Mouse (Mus musculus): Measurements from ENCODE around the gene 9130008F23Rik. TPM values are rescaled to one million over a fixed set of nuclear protein-coding genes. Genes with fewer than 3 reads are reported as not detected.

Gene 9130008F23Rik
- polyA plus RNA-seq (2012; ENCODE audit: insufficient read depth, insufficient read length, missing spikeins): 2.9 and 3.4 TPM in 2 replicates

DNA sequence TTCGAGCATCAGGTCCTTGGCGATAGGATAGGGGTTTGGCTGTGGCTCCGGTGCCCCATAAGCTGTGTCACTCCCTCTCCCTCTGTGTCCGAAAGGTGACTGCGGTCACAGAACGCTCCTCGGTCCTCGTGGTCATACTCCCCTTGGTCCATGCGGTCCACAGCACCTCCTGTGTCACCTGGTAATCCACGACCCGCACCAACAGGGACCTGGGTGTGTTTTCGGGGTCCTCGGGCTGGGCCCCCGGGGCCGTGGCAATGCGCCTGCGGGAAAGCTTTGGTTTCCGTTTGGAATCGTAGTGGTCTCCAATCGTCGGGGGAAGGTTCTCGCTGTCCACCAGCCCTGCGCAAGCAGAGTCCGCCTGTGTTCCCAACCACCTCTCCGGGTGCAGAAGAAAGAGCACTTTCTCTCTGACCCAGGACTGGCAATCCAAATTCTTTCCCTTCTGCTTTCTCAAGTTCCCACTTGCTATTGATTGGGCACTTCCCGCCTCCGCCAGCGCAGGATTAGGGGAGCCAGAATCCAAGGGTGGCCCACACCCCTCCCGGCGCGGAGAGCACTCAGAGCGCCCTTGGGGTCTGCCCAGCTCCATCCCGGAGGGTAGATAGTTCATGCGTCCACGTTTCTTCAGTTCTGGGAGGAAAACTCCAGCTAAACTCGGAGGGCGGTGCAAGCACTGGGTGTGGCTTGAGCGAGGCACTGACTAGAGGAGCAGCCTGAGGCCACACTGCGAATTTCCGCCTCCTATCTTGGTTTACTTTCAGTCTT is at the start of gene 9130008F23Rik:
9130008F23Rik (minus strand) TSS at position 636 of the 768 bp plus-strand sequence.
- H3K4me3 ChIP-seq (ENCODE audit: insufficient read depth, low read length): peak within 1 kb of the TSS; percentile 77
- no peak for TF ChIP-seq CTCF (IDR thresholded peaks at IDR 0.05; ENCODE audit: low read depth, low read length)
- TF ChIP-seq POLR2A (IDR thresholded peaks at IDR 0.05; ENCODE audit: borderline replicate concordance, low read depth, low read length): no peak
- H3K27ac ChIP-seq (ENCODE audit: insufficient read depth, low read depth, low read length): peak within 1 kb of the TSS; percentile 59
- peaks cover 14% of the 10 kb centered on the region for H3K4me1 ChIP-seq (ENCODE audit: control insufficient read depth, insufficient read depth, low read length)

DNA sequence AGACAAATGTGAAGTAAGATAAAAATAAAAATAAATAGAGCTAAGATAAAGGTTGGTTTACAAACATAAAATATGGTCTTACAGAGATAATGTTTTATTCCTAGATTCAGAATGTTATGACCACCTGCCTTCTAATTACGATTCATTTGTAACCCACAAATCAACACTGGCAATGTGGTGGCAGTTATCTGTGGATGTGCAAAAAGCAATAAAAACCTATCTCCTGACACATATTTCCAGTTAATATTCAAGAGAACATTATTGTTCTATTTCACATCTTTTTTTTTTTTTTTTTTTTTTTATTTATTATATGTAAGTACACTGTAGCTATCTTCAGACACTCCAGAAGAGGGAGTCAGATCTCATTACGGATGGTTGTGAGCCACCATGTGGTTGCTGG is 35.1 kb upstream of the 9130008F23Rik start:
- Histone ChIP-seq H3K27ac (ENCODE audit: insufficient read depth, low read depth, low read length) (no peak overlapping the region), H3K4me1 (ENCODE audit: control insufficient read depth, insufficient read depth, low read length) (no peaks in the 10 kb centered on the region), H3K4me3 (ENCODE audit: insufficient read depth, low read length) (no peak overlapping the region)
- TF ChIP-seq CTCF (IDR thresholded peaks at IDR 0.05; ENCODE audit: low read depth, low read length) (no peak), POLR2A (IDR thresholded peaks at IDR 0.05; ENCODE audit: borderline replicate concordance, low read depth, low read length) (no peak)

DNA sequence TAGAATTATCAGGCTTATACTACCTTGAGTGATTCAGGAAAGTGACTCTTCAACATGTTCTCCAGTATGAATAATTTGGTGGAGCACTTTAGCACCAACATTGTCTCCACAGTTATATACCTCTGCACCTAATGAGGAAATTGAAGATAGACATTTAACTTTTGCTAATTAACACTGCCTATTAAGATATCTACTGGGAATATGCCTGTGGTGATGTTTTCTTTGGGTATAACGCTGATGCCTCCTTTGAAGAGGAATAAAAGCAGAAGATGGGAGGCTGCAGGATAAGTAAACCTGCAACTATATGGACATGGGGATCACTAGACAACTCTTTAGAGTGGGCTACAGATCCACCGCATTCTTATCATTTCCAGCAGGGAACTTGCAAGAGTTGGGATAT is 33.9 kb upstream of the 9130008F23Rik start, which contains the start of gene Glyatl3:
Glyatl3 (minus strand) TSS at position 101 of the 400 bp plus-strand sequence.
- TF ChIP-seq POLR2A (IDR thresholded peaks at IDR 0.05; ENCODE audit: borderline replicate concordance, low read depth, low read length) (no peak), CTCF (IDR thresholded peaks at IDR 0.05; ENCODE audit: low read depth, low read length) (no peak)
- Histone ChIP-seq H3K4me3 (ENCODE audit: insufficient read depth, low read length) (no peak within 1 kb of the TSS), H3K27ac (ENCODE audit: insufficient read depth, low read depth, low read length) (no peak within 1 kb of the TSS), H3K4me1 (ENCODE audit: control insufficient read depth, insufficient read depth, low read length) (no peaks in the 10 kb centered on the region)

GRCm38 (mm10) chr17:40904721-40905154 is 24.4 kb upstream of the 9130008F23Rik start:
- TF ChIP-seq POLR2A (IDR thresholded peaks at IDR 0.05; ENCODE audit: borderline replicate concordance, low read depth, low read length) (no peak), CTCF (IDR thresholded peaks at IDR 0.05; ENCODE audit: low read depth, low read length) (no peak)
- H3K4me3 ChIP-seq (ENCODE audit: insufficient read depth, low read length): no peak overlapping the region

DNA sequence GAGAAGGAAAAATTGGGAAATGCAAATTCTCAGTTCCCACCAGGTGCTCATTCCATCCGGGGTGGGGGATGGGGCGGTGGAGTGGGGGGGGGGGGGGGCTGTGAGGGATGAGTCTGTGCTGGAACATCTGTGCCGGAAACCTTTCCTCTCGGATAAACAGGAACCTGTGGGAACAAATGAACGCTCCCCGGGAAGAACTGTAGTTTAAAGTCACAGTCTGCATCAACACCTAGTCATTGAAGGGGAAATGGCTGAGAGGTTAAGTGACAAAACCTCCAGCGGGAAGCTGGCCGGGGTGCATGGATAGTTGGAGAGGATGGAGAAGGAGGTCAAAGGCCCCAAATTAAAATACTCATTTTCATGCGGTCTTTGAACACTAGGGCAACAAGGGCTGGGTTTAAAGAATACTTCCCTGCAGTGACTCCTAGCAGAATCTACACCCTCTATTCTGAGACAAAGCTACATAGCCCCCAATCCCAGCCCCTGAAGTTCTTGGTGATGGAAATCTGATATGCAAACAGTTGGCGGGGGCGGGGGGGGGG is 23.8 kb upstream of the 9130008F23Rik start:
- H3K4me3 ChIP-seq (ENCODE audit: insufficient read depth, low read length): no peak overlapping the region
- TF ChIP-seq CTCF (IDR thresholded peaks at IDR 0.05; ENCODE audit: low read depth, low read length) (no peak), POLR2A (IDR thresholded peaks at IDR 0.05; ENCODE audit: borderline replicate concordance, low read depth, low read length) (no peak)
- H3K4me1 ChIP-seq (ENCODE audit: control insufficient read depth, insufficient read depth, low read length): no peaks in the 10 kb centered on the region
- no peak overlapping the region for H3K27ac ChIP-seq (ENCODE audit: insufficient read depth, low read depth, low read length)

More at GRCm38 (mm10) chr17:40904721-40905154, 24.4 kb upstream of the 9130008F23Rik start:
- no peaks in the 10 kb centered on the region for H3K4me1 ChIP-seq (ENCODE audit: control insufficient read depth, insufficient read depth, low read length)
- no peak overlapping the region for H3K27ac ChIP-seq (ENCODE audit: insufficient read depth, low read depth, low read length)

- TF ChIP-seq POLR2A (IDR thresholded peaks at IDR 0.05; ENCODE audit: borderline replicate concordance, low read depth, low read length): no peak
- TF ChIP-seq CTCF (IDR thresholded peaks at IDR 0.05; ENCODE audit: low read depth, low read length): no peak
- H3K4me3 ChIP-seq (ENCODE audit: insufficient read depth, low read length): no peak overlapping the region
- H3K4me1 ChIP-seq (ENCODE audit: control insufficient read depth, insufficient read depth, low read length): no peaks in the 10 kb centered on the region
- H3K27ac ChIP-seq (ENCODE audit: insufficient read depth, low read depth, low read length): no peak overlapping the region
These were observed 23.0 kb upstream of the 9130008F23Rik start for GRCm38 (mm10) chr17:40903345-40903744.

DNA sequence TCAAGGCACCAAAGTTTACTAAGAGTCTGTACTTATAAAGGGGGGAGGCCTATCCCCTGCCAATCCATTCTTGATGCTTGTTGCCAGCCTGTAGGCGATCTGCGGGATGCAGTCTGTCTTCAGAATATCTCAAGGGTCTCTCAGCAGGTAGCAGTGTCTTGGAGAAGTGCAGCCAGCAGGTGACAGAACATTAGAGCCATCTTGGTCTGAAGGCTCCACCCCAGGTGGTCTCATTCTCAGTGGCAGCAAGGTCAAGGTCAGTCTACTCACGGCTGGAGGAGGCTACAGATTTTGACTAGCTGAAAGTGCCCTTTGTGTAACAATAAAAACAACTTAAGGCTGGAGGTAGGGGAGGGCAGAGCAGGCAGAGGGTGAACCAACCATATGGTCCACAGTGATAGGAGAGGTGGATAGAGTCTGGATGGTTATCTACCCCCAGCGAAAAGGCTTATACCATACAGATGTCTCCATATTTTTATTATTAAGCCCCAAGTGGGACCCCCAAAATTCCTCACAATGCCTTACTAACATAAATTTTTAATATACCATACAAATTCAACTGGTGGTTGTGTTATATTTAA is 19.5 kb upstream of the 9130008F23Rik start:
- H3K4me1 ChIP-seq (ENCODE audit: control insufficient read depth, insufficient read depth, low read length): no peaks in the 10 kb centered on the region
- H3K27ac ChIP-seq (ENCODE audit: insufficient read depth, low read depth, low read length): no peak overlapping the region
- no peak overlapping the region for H3K4me3 ChIP-seq (ENCODE audit: insufficient read depth, low read length)
- TF ChIP-seq CTCF (IDR thresholded peaks at IDR 0.05; ENCODE audit: low read depth, low read length) (no peak), POLR2A (IDR thresholded peaks at IDR 0.05; ENCODE audit: borderline replicate concordance, low read depth, low read length) (no peak)

- Histone ChIP-seq H3K27ac (ENCODE audit: insufficient read depth, low read depth, low read length) (no peak overlapping the region), H3K4me3 (ENCODE audit: insufficient read depth, low read length) (no peak overlapping the region), H3K4me1 (ENCODE audit: control insufficient read depth, insufficient read depth, low read length) (no peaks in the 10 kb centered on the region)
- TF ChIP-seq POLR2A (IDR thresholded peaks at IDR 0.05; ENCODE audit: borderline replicate concordance, low read depth, low read length) (no peak), CTCF (IDR thresholded peaks at IDR 0.05; ENCODE audit: low read depth, low read length) (no peak)
These were observed 16.5 kb upstream of the 9130008F23Rik start for GRCm38 (mm10) chr17:40896863-40897262.

- Histone ChIP-seq H3K4me1 (ENCODE audit: control insufficient read depth, insufficient read depth, low read length) (peaks cover 6% of the 10 kb centered on the region), H3K4me3 (ENCODE audit: insufficient read depth, low read length) (no peak overlapping the region), H3K27ac (ENCODE audit: insufficient read depth, low read depth, low read length) (no peak overlapping the region)
- no peak for TF ChIP-seq POLR2A (IDR thresholded peaks at IDR 0.05; ENCODE audit: borderline replicate concordance, low read depth, low read length)
- no peak for TF ChIP-seq CTCF (IDR thresholded peaks at IDR 0.05; ENCODE audit: low read depth, low read length)
These were observed 7.6 kb upstream of the 9130008F23Rik start for GRCm38 (mm10) chr17:40887849-40888536.
